Mouse (Mus musculus) liver, postnatal 0 days (tissue): ENCODE results near the gene Krt6a. TPM values are rescaled to one million over a fixed set of nuclear protein-coding genes. Genes with fewer than 3 reads are reported as not detected.

Experiments
- ATAC-seq: fragments of 200-750 bp; cut with Nextera tagmentation; 2 replicates; pipeline ENCODE4 v1.8.0; 2017; ENCODE audit warnings: mild to moderate bottlenecking, moderate library complexity
- DNase-seq: peaks from one replicate; pipeline ENCODE4 v3.0.0-alpha.2; 2016
- H3K27ac ChIP-seq: fragments of 300-500 bp; sonication (generic); 2 replicates; pipeline ENCODE4 v1.5.1; 2014; ENCODE audit warnings: antibody characterized with exemption, moderate library complexity, mild to moderate bottlenecking, low read depth
- H3K27me3 ChIP-seq: fragments of 300-500 bp; sonication (generic); 2 replicates; pipeline ENCODE4 v1.6.1; 2014; ENCODE audit warnings: low read length, control low read depth, mixed read lengths; ENCODE audit not compliant: insufficient read depth
- H3K36me3 ChIP-seq: fragments of 300-500 bp; sonication (generic); replicated peaks from 2 replicates; pipeline ENCODE4 v1.6.1; 2014; ENCODE audit warnings: mild to moderate bottlenecking, control low read depth, low read length, moderate library complexity, mixed read lengths; ENCODE audit not compliant: insufficient read depth
- H3K4me1 ChIP-seq: fragments of 300-500 bp; sonication (generic); 2 replicates; pipeline ENCODE4 v1.6.1; 2014; ENCODE audit warnings: antibody characterized with exemption, mild to moderate bottlenecking, control low read depth; ENCODE audit not compliant: insufficient read depth
- H3K4me2 ChIP-seq: fragments of 300-500 bp; sonication (generic); 2 replicates; pipeline ENCODE4 v1.6.1; 2014; ENCODE audit warnings: low read depth, mild to moderate bottlenecking, low read length, moderate library complexity, mixed read lengths
- H3K4me3 ChIP-seq: fragments of 300-500 bp; sonication (generic); 2 replicates; pipeline ENCODE4 v1.5.1; 2014; ENCODE audit warnings: low read depth, low read length
- H3K9ac ChIP-seq: fragments of 300-500 bp; sonication (generic); replicated peaks from 2 replicates; pipeline ENCODE4 v1.6.1; 2014; ENCODE audit warnings: mild to moderate bottlenecking, moderate library complexity
- H3K9me3 ChIP-seq: fragments of 300-500 bp; sonication (generic); 2 replicates; pipeline ENCODE4 v1.6.1; 2016; ENCODE audit warnings: mild to moderate bottlenecking, control low read depth, low read length, mixed read lengths
- CTCF ChIP-seq: sonication (generic); IDR thresholded peaks from 2 replicates; pipeline ENCODE4 v1.5.1; 2016; ENCODE audit warnings: antibody characterized with exemption, low read depth
- EP300 ChIP-seq: IDR thresholded peaks from 2 replicates; pipeline ENCODE4 v1.6.1; 2016; ENCODE audit warnings: antibody characterized with exemption, low read depth, mild to moderate bottlenecking
- WGBS: fragments of 180-500 bp; shearing (Covaris S2); extraction: QIAGEN DNeasy Blood & Tissue Kit; methylation state at CpG from one replicate; pipeline ENCODE4 v1.1.7; 2014; ENCODE audit not compliant: insufficient replicate concordance; 5-methylcytosine and 5-hydroxymethylcytosine counted together
- polyA plus RNA-seq: library from polyadenylated mRNA; unstranded; fragments of >200 nt; fragmentation: Nextera tagmentation; extraction: Ambion mirVana; gene quantifications from 2 replicates; pipeline ENCODE4 v1.2.1, GENCODE M21; 2015

The Krt6a gene
- polyA plus RNA-seq: not detected in 2 replicates

- Histone ChIP-seq H3K36me3 (no peaks in the 10 kb centered on the region), H3K4me2 (no peak within 1 kb of the TSS), H3K4me1 (no peaks in the 10 kb centered on the region), H3K4me3 (no peak within 1 kb of the TSS), H3K9ac (no peak within 1 kb of the TSS), H3K27me3 (no peaks in the 10 kb centered on the region), H3K9me3 (no peaks in the 10 kb centered on the region), H3K27ac (no peak within 1 kb of the TSS)
- DNase-seq: no peak
- TF ChIP-seq EP300 (no peak), CTCF (no peak)
- no peak for ATAC-seq
- WGBS: 69% methylated on average over 5 of the region's 5 CpGs
These were observed at the start of gene Krt6a for GRCm38 (mm10) chr15:101694207-101694606. TSS of gene Krt6a (minus strand) at chr15:101694307.

- no peak within 1 kb of the TSS for H3K27ac ChIP-seq
- DNase-seq (no peak), ATAC-seq (no peak)
- H3K36me3 ChIP-seq: no peaks in the 10 kb centered on the region
- 56% methylated on average over 14 of the region's 14 CpGs for WGBS
- H3K4me1 ChIP-seq: no peaks in the 10 kb centered on the region
- H3K27me3 ChIP-seq: 0 out of 2 replicates have a peak, but pooled peaks cover 2% of the 10 kb centered on the region
- H3K4me2 ChIP-seq: no peak within 1 kb of the TSS
- TF ChIP-seq CTCF: no peak
- no peak within 1 kb of the TSS for H3K9ac ChIP-seq
- no peaks in the 10 kb centered on the region for H3K9me3 ChIP-seq
- H3K4me3 ChIP-seq: no peak within 1 kb of the TSS
These were observed 48.6 kb upstream of the Krt6a start, which contains the start of gene Krt71 for GRCm38 (mm10) chr15:101742711-101743110. TSS of gene Krt71 (minus strand) at chr15:101743109.

GRCm38 (mm10) chr15:101737786-101738185, 43.7 kb upstream of the Krt6a start:
- H3K4me3 ChIP-seq: no peak overlapping the region
- no peak overlapping the region for H3K4me2 ChIP-seq
- 71% methylated on average over 7 of the region's 7 CpGs for WGBS
- H3K4me1 ChIP-seq: no peaks in the 10 kb centered on the region
- 0 out of 2 replicates have a peak, but pooled peaks cover 2% of the 10 kb centered on the region for H3K27me3 ChIP-seq
- H3K27ac ChIP-seq: no peak overlapping the region
- ATAC-seq (no peak), DNase-seq (no peak)
- TF ChIP-seq CTCF (no peak), EP300 (no peak)
- no peaks in the 10 kb centered on the region for H3K36me3 ChIP-seq
- H3K9me3 ChIP-seq: no peaks in the 10 kb centered on the region
- no peak overlapping the region for H3K9ac ChIP-seq

- TF ChIP-seq EP300 (no peak), CTCF (no peak)
- Histone ChIP-seq H3K4me2 (no peak overlapping the region), H3K36me3 (no peaks in the 10 kb centered on the region), H3K27me3 (no peaks in the 10 kb centered on the region), H3K9me3 (no peaks in the 10 kb centered on the region), H3K9ac (no peak overlapping the region), H3K27ac (no peak overlapping the region), H3K4me3 (no peak overlapping the region), H3K4me1 (no peaks in the 10 kb centered on the region)
- DNase-seq: no peak
- ATAC-seq: no peak
These were observed 36.5 kb upstream of the Krt6a start for GRCm38 (mm10) chr15:101730653-101731052.

- DNase-seq: no peak
- no peak for ATAC-seq
- Histone ChIP-seq H3K9me3 (no peaks in the 10 kb centered on the region), H3K4me2 (no peak overlapping the region), H3K4me3 (no peak overlapping the region), H3K36me3 (no peaks in the 10 kb centered on the region), H3K9ac (no peak overlapping the region), H3K4me1 (no peaks in the 10 kb centered on the region), H3K27ac (no peak overlapping the region), H3K27me3 (no peaks in the 10 kb centered on the region)
- WGBS: 36% methylated on average over 5 of the region's 5 CpGs
- TF ChIP-seq CTCF (no peak), EP300 (no peak)
These were observed 30.6 kb upstream of the Krt6a start for GRCm38 (mm10) chr15:101724686-101725085.

GRCm38 (mm10) chr15:101715831-101716230, 21.7 kb upstream of the Krt6a start:
- WGBS: 67% methylated on average over 3 of the region's 3 CpGs
- H3K4me1 ChIP-seq: no peaks in the 10 kb centered on the region
- no peak overlapping the region for H3K4me3 ChIP-seq
- TF ChIP-seq CTCF (no peak), EP300 (no peak)
- H3K27me3 ChIP-seq: no peaks in the 10 kb centered on the region
- H3K9ac ChIP-seq: no peak overlapping the region
- no peak for DNase-seq
- no peak overlapping the region for H3K27ac ChIP-seq
- no peak for ATAC-seq
- no peak overlapping the region for H3K4me2 ChIP-seq
- no peaks in the 10 kb centered on the region for H3K36me3 ChIP-seq
- no peaks in the 10 kb centered on the region for H3K9me3 ChIP-seq

GRCm38 (mm10) chr15:101714356-101714755, 20.2 kb upstream of the Krt6a start:
- H3K9ac ChIP-seq: no peak overlapping the region
- H3K4me2 ChIP-seq: no peak overlapping the region
- no peaks in the 10 kb centered on the region for H3K4me1 ChIP-seq
- H3K9me3 ChIP-seq: no peaks in the 10 kb centered on the region
- no peak for ATAC-seq
- no peak for DNase-seq
- WGBS: 67% methylated on average over 5 of the region's 5 CpGs
- no peaks in the 10 kb centered on the region for H3K36me3 ChIP-seq
- no peak overlapping the region for H3K4me3 ChIP-seq
- no peak overlapping the region for H3K27ac ChIP-seq
- H3K27me3 ChIP-seq: no peaks in the 10 kb centered on the region
- no peak for TF ChIP-seq EP300
- no peak for TF ChIP-seq CTCF
